Mouse (Mus musculus): Measurements from ENCODE around the gene Rpl13. TPM values are rescaled to one million over a fixed set of nuclear protein-coding genes. Genes with fewer than 3 reads are reported as not detected.

Rpl13 gene
- polyA plus RNA-seq (2015; fragmentation: Nextera tagmentation; extraction: Ambion mirVana) = 777 and 810 TPM in 2 replicates

GRCm38 (mm10) chr8:123101735-123102685 lies at the start of gene Rpl13:
Rpl13 (plus strand) TSS chr8:123102350.
- Histone ChIP-seq H3K27me3 (replicated peaks; ENCODE audit: control insufficient read depth, insufficient read depth, low read length) (no peaks in the 10 kb centered on the region), H3K9me3 (ENCODE audit: control insufficient read depth, low read length) (no peaks in the 10 kb centered on the region), H3K4me2 (ENCODE audit: low read length) (peak within 1 kb of the TSS; percentile 88), H3K9ac (replicated peaks; ENCODE audit: low read depth, low read length) (peak within 1 kb of the TSS; percentile 89), H3K4me3 (replicated peaks; ENCODE audit: low read length) (peak within 1 kb of the TSS; percentile 86), H3K36me3 (ENCODE audit: control insufficient read depth, insufficient read depth) (peaks cover 19% of the 10 kb centered on the region), H3K4me1 (replicated peaks; ENCODE audit: control insufficient read depth, insufficient read depth, low read length) (peaks cover 12% of the 10 kb centered on the region), H3K27ac (ENCODE audit: low read length) (peak within 1 kb of the TSS; percentile 92)
- 1% methylated on average over 56 of the region's 56 CpGs for WGBS
- peak; percentile 97 for ATAC-seq

DNA sequence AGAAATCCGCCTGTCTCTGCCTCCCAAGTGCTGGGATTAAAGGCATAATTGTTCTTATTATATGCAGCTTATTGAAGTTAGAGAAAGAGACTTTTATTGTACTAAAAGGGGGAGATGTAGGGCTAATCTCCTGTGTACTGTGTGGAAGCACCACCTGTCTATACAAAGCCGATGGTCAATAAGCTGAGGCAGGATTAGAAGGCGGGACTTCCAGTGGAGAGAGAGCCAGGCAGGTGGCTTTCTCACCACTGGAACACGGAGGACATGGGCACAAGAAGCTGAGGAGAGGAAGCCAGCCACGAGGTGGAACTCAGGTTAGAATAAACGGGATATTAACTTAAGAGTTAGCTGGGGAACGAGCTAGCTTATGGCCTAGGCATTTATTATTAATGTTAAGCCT lies 39.4 kb upstream of the Rpl13 start, which contains the start of gene Spg7:
Gene Spg7, plus strand, starts transcription at position 222 of the 400 bp plus-strand sequence.
- no peaks in the 10 kb centered on the region for H3K27me3 ChIP-seq (replicated peaks; ENCODE audit: control insufficient read depth, insufficient read depth, low read length)
- WGBS = 73% methylated on average over 7 of the region's 7 CpGs
- H3K4me2 ChIP-seq (ENCODE audit: low read length) = no peak within 1 kb of the TSS
- ATAC-seq = no peak
- H3K9me3 ChIP-seq (ENCODE audit: control insufficient read depth, low read length) = no peaks in the 10 kb centered on the region
- no peak within 1 kb of the TSS for H3K27ac ChIP-seq (ENCODE audit: low read length)
- no peaks in the 10 kb centered on the region for H3K36me3 ChIP-seq (ENCODE audit: control insufficient read depth, insufficient read depth)
- H3K4me1 ChIP-seq (replicated peaks; ENCODE audit: control insufficient read depth, insufficient read depth, low read length) = peaks cover 22% of the 10 kb centered on the region
- H3K9ac ChIP-seq (replicated peaks; ENCODE audit: low read depth, low read length) = no peak within 1 kb of the TSS
- H3K4me3 ChIP-seq (replicated peaks; ENCODE audit: low read length) = no peak within 1 kb of the TSS

DNA sequence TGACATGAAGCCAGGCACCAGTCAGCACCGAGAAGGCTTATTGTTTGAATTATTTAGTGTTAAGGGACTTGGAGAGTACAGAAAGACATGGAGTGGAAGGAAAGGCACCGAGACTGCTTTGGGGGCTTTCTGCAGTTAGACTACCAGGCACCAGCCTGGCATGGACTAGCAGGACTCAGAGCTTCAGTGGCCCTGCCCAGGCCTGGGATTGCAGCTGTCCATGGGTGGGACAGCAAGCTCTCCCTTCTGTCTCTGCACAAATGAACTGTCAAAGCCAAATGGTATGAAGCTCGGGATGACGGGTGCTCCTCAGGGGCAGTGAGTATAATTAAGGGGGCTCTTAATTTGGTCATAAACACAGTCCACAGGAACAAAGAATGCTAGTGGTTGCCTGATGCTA lies 38.1 kb upstream of the Rpl13 start:
- Histone ChIP-seq H3K36me3 (ENCODE audit: control insufficient read depth, insufficient read depth) (no peaks in the 10 kb centered on the region), H3K4me2 (ENCODE audit: low read length) (peak overlapping the region; percentile 78; the same call in 1 of the 2 replicates), H3K9me3 (ENCODE audit: control insufficient read depth, low read length) (no peaks in the 10 kb centered on the region), H3K4me1 (replicated peaks; ENCODE audit: control insufficient read depth, insufficient read depth, low read length) (peaks cover 22% of the 10 kb centered on the region), H3K27me3 (replicated peaks; ENCODE audit: control insufficient read depth, insufficient read depth, low read length) (no peaks in the 10 kb centered on the region), H3K27ac (ENCODE audit: low read length) (no peak overlapping the region), H3K9ac (replicated peaks; ENCODE audit: low read depth, low read length) (no peak overlapping the region), H3K4me3 (replicated peaks; ENCODE audit: low read length) (no peak overlapping the region)
- ATAC-seq = no peak
- 77% methylated on average over 4 of the region's 4 CpGs for WGBS

- H3K36me3 ChIP-seq (ENCODE audit: control insufficient read depth, insufficient read depth) = no peaks in the 10 kb centered on the region
- H3K4me3 ChIP-seq (replicated peaks; ENCODE audit: low read length) = peak overlapping the region; percentile 81
- H3K4me1 ChIP-seq (replicated peaks; ENCODE audit: control insufficient read depth, insufficient read depth, low read length) = peaks cover 22% of the 10 kb centered on the region
- H3K27ac ChIP-seq (ENCODE audit: low read length) = peak overlapping the region; percentile 85
- H3K4me2 ChIP-seq (ENCODE audit: low read length) = peak overlapping the region; percentile 78
- ATAC-seq = peak; percentile 31
- WGBS = under 1% methylated on average over 14 of the region's 14 CpGs
- peak overlapping the region; percentile 84 for H3K9ac ChIP-seq (replicated peaks; ENCODE audit: low read depth, low read length)
- H3K9me3 ChIP-seq (ENCODE audit: control insufficient read depth, low read length) = no peaks in the 10 kb centered on the region
- no peaks in the 10 kb centered on the region for H3K27me3 ChIP-seq (replicated peaks; ENCODE audit: control insufficient read depth, insufficient read depth, low read length)
Measured at GRCm38 (mm10) chr8:123064809-123065213, 37.3 kb upstream of the Rpl13 start.

DNA sequence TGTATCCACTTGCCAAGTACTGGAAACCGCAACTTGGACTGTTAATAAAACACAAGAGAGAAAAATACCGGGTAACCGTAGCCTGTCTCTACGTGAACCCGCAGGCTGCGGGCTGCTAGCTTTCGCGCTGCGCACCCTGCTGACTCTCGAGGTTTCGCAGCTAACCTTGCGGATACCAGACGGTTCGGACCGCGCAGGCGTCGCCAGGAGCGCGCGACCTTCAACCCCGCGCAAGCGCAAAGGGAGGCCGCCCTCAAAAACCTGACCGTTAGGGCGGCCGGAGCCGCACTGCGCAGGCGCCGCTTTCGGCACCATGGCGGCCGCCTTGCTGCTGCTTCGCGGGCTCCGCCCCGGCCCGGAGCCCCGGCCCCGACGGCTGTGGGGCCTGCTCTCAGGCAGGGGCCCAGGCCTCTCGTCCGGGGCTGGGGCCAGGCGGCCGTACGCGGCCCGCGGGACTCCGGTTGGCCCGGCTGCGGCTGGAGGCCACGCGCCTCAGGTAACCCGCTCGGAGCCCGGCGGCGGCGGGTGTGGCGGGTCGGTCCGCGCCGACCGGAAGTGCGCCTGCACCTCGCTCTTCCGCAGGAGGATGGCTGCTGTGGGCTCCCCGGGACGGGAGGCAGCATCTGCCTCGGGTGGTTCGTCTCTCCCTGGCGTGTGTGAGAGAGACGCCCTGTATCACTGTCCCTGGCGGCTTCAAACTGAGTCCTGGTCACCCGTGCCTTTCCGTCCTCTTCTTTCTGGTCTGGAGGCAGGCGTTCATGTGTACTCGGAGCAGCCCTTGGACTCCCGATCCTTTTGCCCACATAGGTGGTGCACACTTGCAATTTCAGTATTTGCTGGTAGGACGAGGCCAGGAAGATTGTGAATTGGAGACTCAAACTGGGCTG lies 36.7 kb upstream of the Rpl13 start:
- H3K36me3 ChIP-seq (ENCODE audit: control insufficient read depth, insufficient read depth) = no peaks in the 10 kb centered on the region
- no peaks in the 10 kb centered on the region for H3K9me3 ChIP-seq (ENCODE audit: control insufficient read depth, low read length)
- no peaks in the 10 kb centered on the region for H3K27me3 ChIP-seq (replicated peaks; ENCODE audit: control insufficient read depth, insufficient read depth, low read length)
- H3K4me1 ChIP-seq (replicated peaks; ENCODE audit: control insufficient read depth, insufficient read depth, low read length) = peaks cover 22% of the 10 kb centered on the region
- WGBS = under 1% methylated on average over 79 of the region's 84 CpGs
- ATAC-seq = peak; percentile 96
- peak overlapping the region; percentile 80 for H3K4me2 ChIP-seq (ENCODE audit: low read length)
- peak overlapping the region; percentile 85 for H3K27ac ChIP-seq (ENCODE audit: low read length)
- peak overlapping the region; percentile 81 for H3K4me3 ChIP-seq (replicated peaks; ENCODE audit: low read length)
- peak overlapping the region; percentile 84 for H3K9ac ChIP-seq (replicated peaks; ENCODE audit: low read depth, low read length)

- ATAC-seq = no peak
- Histone ChIP-seq H3K9ac (replicated peaks; ENCODE audit: low read depth, low read length) (peak overlapping the region; percentile 84), H3K27me3 (replicated peaks; ENCODE audit: control insufficient read depth, insufficient read depth, low read length) (no peaks in the 10 kb centered on the region), H3K4me3 (replicated peaks; ENCODE audit: low read length) (peak overlapping the region; percentile 81), H3K4me2 (ENCODE audit: low read length) (peak overlapping the region; percentile 80), H3K9me3 (ENCODE audit: control insufficient read depth, low read length) (no peaks in the 10 kb centered on the region), H3K4me1 (replicated peaks; ENCODE audit: control insufficient read depth, insufficient read depth, low read length) (peaks cover 22% of the 10 kb centered on the region), H3K36me3 (ENCODE audit: control insufficient read depth, insufficient read depth) (no peaks in the 10 kb centered on the region; the same call in 1 of the 2 replicates), H3K27ac (ENCODE audit: low read length) (peak overlapping the region; percentile 85)
- WGBS = 39% methylated on average over 7 of the region's 7 CpGs
Measured at GRCm38 (mm10) chr8:123066101-123066683, 36.0 kb upstream of the Rpl13 start.

DNA sequence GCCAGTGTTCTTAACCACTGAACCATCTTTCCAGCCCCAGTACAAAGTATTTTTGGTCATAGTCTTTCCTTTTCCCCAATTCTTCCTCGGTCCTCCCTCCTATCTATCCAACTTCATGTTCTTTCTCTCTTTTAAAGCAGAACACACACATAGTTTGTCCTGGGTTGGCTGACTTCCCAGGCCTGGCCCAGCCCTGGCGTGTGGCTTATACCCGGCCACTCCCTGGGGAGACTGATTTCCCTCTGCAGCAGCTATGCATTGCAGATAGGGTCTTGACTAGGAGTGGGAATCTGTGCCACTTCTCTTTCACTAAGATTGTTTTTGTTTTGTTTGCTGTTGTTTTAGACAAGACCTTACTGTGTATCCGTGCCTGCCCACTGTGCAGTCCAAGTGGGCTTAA lies 31.0 kb upstream of the Rpl13 start:
- Histone ChIP-seq H3K4me1 (replicated peaks; ENCODE audit: control insufficient read depth, insufficient read depth, low read length) (peaks cover 10% of the 10 kb centered on the region), H3K9ac (replicated peaks; ENCODE audit: low read depth, low read length) (no peak overlapping the region), H3K4me3 (replicated peaks; ENCODE audit: low read length) (no peak overlapping the region), H3K9me3 (ENCODE audit: control insufficient read depth, low read length) (no peaks in the 10 kb centered on the region), H3K27ac (ENCODE audit: low read length) (no peak overlapping the region), H3K36me3 (ENCODE audit: control insufficient read depth, insufficient read depth) (peaks cover 12% of the 10 kb centered on the region), H3K4me2 (ENCODE audit: low read length) (no peak overlapping the region), H3K27me3 (replicated peaks; ENCODE audit: control insufficient read depth, insufficient read depth, low read length) (no peaks in the 10 kb centered on the region)
- whole genome bisulfite sequencing = 77% methylated on average over 4 of the region's 4 CpGs
- no peak for ATAC-seq

DNA sequence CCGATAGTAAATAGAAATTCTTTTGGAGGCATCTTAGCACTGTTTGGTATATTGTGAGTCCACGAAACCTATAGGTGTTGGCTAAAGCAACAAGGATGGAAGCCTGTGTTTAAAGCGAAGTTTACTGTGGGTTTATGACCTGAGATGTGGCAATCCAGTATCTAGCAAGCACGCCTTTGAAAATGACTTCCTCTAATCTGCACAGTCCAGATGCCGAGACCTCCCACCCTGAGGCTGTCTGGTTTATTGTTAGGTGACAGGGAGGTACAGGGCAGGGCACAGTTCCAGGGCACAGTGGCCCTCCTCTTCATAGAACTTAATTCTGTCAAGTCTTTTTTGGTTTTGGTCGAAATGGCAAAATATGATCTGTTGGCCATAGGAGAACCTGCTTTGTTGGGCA lies 24.9 kb upstream of the Rpl13 start:
- Histone ChIP-seq H3K4me3 (replicated peaks; ENCODE audit: low read length) (no peak overlapping the region), H3K36me3 (ENCODE audit: control insufficient read depth, insufficient read depth) (peaks cover 25% of the 10 kb centered on the region), H3K9ac (replicated peaks; ENCODE audit: low read depth, low read length) (no peak overlapping the region), H3K27ac (ENCODE audit: low read length) (no peak overlapping the region), H3K4me2 (ENCODE audit: low read length) (no peak overlapping the region), H3K9me3 (ENCODE audit: control insufficient read depth, low read length) (no peaks in the 10 kb centered on the region), H3K27me3 (replicated peaks; ENCODE audit: control insufficient read depth, insufficient read depth, low read length) (no peaks in the 10 kb centered on the region), H3K4me1 (replicated peaks; ENCODE audit: control insufficient read depth, insufficient read depth, low read length) (no peaks in the 10 kb centered on the region)
- WGBS = 93% methylated on average over 6 of the region's 6 CpGs
- ATAC-seq = no peak

Data from forebrain, embryonic 16.5 days (tissue).